Mouse (Mus musculus): ENCODE data around the gene Hspa1a. TPM values are rescaled to one million over a fixed set of nuclear protein-coding genes. Genes with fewer than 3 reads are reported as not detected.
A peak's percentile ranks its signal among the peaks of the same experiment; 100 is the strongest.

Gene Hspa1a
- total and polyA plus RNA-seq, 3 experiments: 0.18 TPM; not detected in 2

DNA sequence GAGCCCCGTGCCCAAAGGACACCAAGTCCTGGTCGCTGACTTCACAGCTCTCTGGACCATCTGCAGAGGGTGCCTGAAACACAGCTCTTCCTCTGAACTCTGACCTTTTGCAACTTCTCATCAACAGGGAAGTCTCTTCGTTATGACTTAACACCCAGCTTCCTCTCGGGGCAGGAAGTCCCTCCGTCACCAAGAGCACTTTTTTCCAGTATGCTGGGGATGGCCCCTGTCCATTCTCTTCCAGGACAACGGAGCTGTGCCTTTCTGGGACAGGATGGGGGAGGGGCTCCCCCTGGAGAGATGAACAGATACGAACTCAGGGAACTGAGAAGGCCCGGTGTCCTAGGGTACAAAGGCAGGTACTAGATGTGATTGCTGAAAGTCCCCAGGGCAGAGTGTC lies 37.1 kb downstream of the Hspa1a start:
- TF ChIP-seq POLR2AphosphoS5 (IDR thresholded peaks at IDR 0.05; ENCODE audit: insufficient replicate concordance, low read depth, low read length) (no peak), GATA2 (IDR thresholded peaks at IDR 0.05; ENCODE audit: borderline replicate concordance, low read depth, low read length) (no peak), GATA1 (IDR thresholded peaks at IDR 0.05; ENCODE audit: borderline replicate concordance, low read length) (no peak), TAL1 (conservative IDR thresholded peaks at IDR 0.05; ENCODE audit: low read depth, low read length) (no peak), CTCF (IDR thresholded peaks at IDR 0.05; ENCODE audit: low read depth, low read length) (no peak)
- Histone ChIP-seq H3K4me1 (ENCODE audit: insufficient read depth, low read depth, low read length) (peaks cover 28% of the 10 kb centered on the region), H3K9me3 (replicated peaks) (no peaks in the 10 kb centered on the region), H3K4me3 (ENCODE audit: low read depth, low read length) (no peak overlapping the region), H3K27me3 (ENCODE audit: insufficient read depth, low read length) (0 out of 2 replicates have a peak, but pooled peaks cover 2% of the 10 kb centered on the region), H3K36me3 (replicated peaks) (peaks cover 40% of the 10 kb centered on the region)
- ATAC-seq (ENCODE audit: extremely low read depth, insufficient number of reproducible peaks, low FRiP score, poor library complexity, severe bottlenecking) (no peak), DNase-seq (ENCODE audit: low spot score) (no peak)

- H3K9me3 ChIP-seq (replicated peaks): no peaks in the 10 kb centered on the region
- peak overlapping the region; percentile 9; the same call in 1 of the 2 replicates for H3K4me3 ChIP-seq (ENCODE audit: low read depth, low read length)
- H3K4me1 ChIP-seq (ENCODE audit: insufficient read depth, low read depth, low read length): peaks cover 24% of the 10 kb centered on the region
- ATAC-seq (ENCODE audit: extremely low read depth, insufficient number of reproducible peaks, low FRiP score, poor library complexity, severe bottlenecking): no peak
- no peak for DNase-seq (ENCODE audit: low spot score)
- no peaks in the 10 kb centered on the region for H3K27me3 ChIP-seq (ENCODE audit: insufficient read depth, low read length)
- no peak for TF ChIP-seq POLR2AphosphoS5 (IDR thresholded peaks at IDR 0.05; ENCODE audit: insufficient replicate concordance, low read depth, low read length)
- H3K36me3 ChIP-seq (replicated peaks): peaks cover 40% of the 10 kb centered on the region
Measured at GRCm38 (mm10) chr17:34934031-34934430, 37.9 kb downstream of the Hspa1a start.

DNA sequence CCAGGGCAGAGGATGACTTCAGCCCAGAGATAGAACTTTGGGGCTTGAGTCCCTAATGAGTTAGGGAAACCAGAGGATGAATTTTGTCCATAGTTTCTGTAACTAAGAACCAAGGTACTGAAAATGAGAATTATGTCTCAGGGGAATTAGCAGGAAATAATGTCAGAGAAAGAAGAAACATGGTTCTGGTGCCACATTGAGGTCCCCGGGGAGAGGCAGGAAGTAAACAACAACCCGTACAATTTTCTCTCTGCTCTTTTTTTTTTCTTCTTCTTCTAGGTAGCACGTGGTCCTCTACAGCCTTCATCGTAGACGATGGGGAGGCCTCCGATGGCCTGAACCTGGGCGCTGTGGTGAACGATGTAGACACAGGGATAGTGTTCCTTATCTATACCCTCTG lies 39.7 kb downstream of the Hspa1a start:
- Histone ChIP-seq H3K27me3 (ENCODE audit: insufficient read depth, low read length) (peaks cover 10% of the 10 kb centered on the region; the same call in 1 of the 2 replicates), H3K36me3 (replicated peaks) (peaks cover 38% of the 10 kb centered on the region), H3K9me3 (replicated peaks) (no peaks in the 10 kb centered on the region), H3K4me3 (ENCODE audit: low read depth, low read length) (no peak overlapping the region; the same call in 1 of the 2 replicates), H3K4me1 (ENCODE audit: insufficient read depth, low read depth, low read length) (peaks cover 24% of the 10 kb centered on the region)
- ATAC-seq (ENCODE audit: extremely low read depth, insufficient number of reproducible peaks, low FRiP score, poor library complexity, severe bottlenecking) (no peak), DNase-seq (ENCODE audit: low spot score) (no peak)
- no peak for TF ChIP-seq GATA2 (IDR thresholded peaks at IDR 0.05; ENCODE audit: borderline replicate concordance, low read depth, low read length)
- TF ChIP-seq CTCF (IDR thresholded peaks at IDR 0.05; ENCODE audit: low read depth, low read length): no peak
- TF ChIP-seq POLR2AphosphoS5 (IDR thresholded peaks at IDR 0.05; ENCODE audit: insufficient replicate concordance, low read depth, low read length): no peak
- TF ChIP-seq GATA1 (IDR thresholded peaks at IDR 0.05; ENCODE audit: borderline replicate concordance, low read length): no peak
- TF ChIP-seq TAL1 (conservative IDR thresholded peaks at IDR 0.05; ENCODE audit: low read depth, low read length): no peak

GRCm38 (mm10) chr17:34931735-34932098 lies 40.2 kb downstream of the Hspa1a start:
- Histone ChIP-seq H3K36me3 (replicated peaks) (peaks cover 38% of the 10 kb centered on the region), H3K9me3 (replicated peaks) (no peaks in the 10 kb centered on the region), H3K4me1 (ENCODE audit: insufficient read depth, low read depth, low read length) (peaks cover 26% of the 10 kb centered on the region), H3K27me3 (ENCODE audit: insufficient read depth, low read length) (peaks cover 10% of the 10 kb centered on the region; the same call in 1 of the 2 replicates), H3K4me3 (ENCODE audit: low read depth, low read length) (peak overlapping the region; percentile 94)
- no peak for DNase-seq (ENCODE audit: low spot score)
- ATAC-seq (ENCODE audit: extremely low read depth, insufficient number of reproducible peaks, low FRiP score, poor library complexity, severe bottlenecking): no peak
- no peak for TF ChIP-seq GATA1 (IDR thresholded peaks at IDR 0.05; ENCODE audit: borderline replicate concordance, low read length)
- no peak for TF ChIP-seq TAL1 (conservative IDR thresholded peaks at IDR 0.05; ENCODE audit: low read depth, low read length)
- no peak for TF ChIP-seq POLR2AphosphoS5 (IDR thresholded peaks at IDR 0.05; ENCODE audit: insufficient replicate concordance, low read depth, low read length)
- TF ChIP-seq GATA2 (IDR thresholded peaks at IDR 0.05; ENCODE audit: borderline replicate concordance, low read depth, low read length): no peak
- TF ChIP-seq CTCF (IDR thresholded peaks at IDR 0.05; ENCODE audit: low read depth, low read length): no peak

DNA sequence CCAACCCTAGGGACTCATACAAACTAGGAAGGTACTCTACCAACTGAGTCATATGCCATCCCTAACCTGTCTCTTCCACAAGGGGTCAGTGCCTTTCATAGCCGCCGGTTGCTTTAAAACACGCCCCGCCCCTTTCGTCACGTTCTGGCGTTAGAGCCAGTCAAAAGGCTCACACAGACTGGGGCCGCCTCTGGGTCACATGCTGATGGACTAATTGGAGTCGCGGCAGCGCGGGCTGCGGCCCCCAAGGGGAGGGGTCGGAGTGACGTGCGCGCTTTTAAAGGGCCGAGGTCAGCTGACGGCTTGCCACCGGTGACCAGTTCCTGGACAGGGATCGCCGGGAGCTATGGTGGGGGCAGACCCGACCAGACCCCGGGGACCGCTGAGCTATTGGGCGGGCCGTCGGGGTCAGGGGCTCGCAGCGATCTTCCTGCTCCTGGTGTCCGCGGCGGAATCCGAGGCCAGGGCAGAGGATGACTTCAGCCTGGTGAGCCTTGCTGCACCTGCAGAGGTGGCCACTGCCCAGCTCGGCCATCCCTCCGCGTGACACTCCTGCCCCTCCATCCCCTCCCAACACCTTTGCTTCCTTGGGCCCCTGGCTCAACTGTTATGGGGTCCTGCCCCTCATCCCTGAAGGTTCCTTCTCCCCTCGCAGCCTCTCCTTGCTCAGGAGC lies 40.8 kb downstream of the Hspa1a start, which contains the start of gene Neu1:
Gene Neu1, plus strand, starts transcription at position 193 of the 674 bp plus-strand sequence.
- H3K4me3 ChIP-seq (ENCODE audit: low read depth, low read length): peak within 1 kb of the TSS; percentile 94
- no peaks in the 10 kb centered on the region for H3K9me3 ChIP-seq (replicated peaks)
- TF ChIP-seq TAL1 (conservative IDR thresholded peaks at IDR 0.05; ENCODE audit: low read depth, low read length) (no peak), POLR2AphosphoS5 (IDR thresholded peaks at IDR 0.05; ENCODE audit: insufficient replicate concordance, low read depth, low read length) (no peak), CTCF (IDR thresholded peaks at IDR 0.05; ENCODE audit: low read depth, low read length) (no peak; the same call in 1 of the 2 replicates), GATA2 (IDR thresholded peaks at IDR 0.05; ENCODE audit: borderline replicate concordance, low read depth, low read length) (no peak), GATA1 (IDR thresholded peaks at IDR 0.05; ENCODE audit: borderline replicate concordance, low read length) (no peak)
- DNase-seq (ENCODE audit: low spot score) (peak; percentile 92), ATAC-seq (ENCODE audit: extremely low read depth, insufficient number of reproducible peaks, low FRiP score, poor library complexity, severe bottlenecking) (peak; percentile 92)
- H3K27me3 ChIP-seq (ENCODE audit: insufficient read depth, low read length): peaks cover 10% of the 10 kb centered on the region; the same call in 1 of the 2 replicates
- H3K36me3 ChIP-seq (replicated peaks): peaks cover 36% of the 10 kb centered on the region
- peaks cover 30% of the 10 kb centered on the region for H3K4me1 ChIP-seq (ENCODE audit: insufficient read depth, low read depth, low read length)

DNA sequence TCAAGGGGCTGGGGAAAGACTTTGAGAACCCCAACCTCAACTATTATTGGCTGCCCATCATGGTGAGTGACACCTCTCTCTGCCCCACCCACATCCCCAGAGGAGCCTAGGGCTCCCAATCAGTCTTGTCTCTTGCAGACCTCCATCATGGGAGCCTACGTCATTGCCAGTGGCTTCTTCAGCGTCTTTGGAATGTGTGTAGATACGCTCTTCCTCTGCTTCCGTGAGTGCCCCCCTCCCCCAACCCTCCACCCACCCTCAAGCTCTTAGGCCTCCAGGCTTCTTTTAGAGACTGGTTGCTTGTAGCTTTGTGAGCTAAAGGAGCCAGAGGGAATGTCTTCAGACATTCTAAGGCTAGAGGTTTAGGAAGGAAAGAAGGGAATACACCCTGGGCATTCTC lies 43.1 kb downstream of the Hspa1a start:
- DNase-seq (ENCODE audit: low spot score) (no peak), ATAC-seq (ENCODE audit: extremely low read depth, insufficient number of reproducible peaks, low FRiP score, poor library complexity, severe bottlenecking) (no peak)
- Histone ChIP-seq H3K4me3 (ENCODE audit: low read depth, low read length) (no peak overlapping the region), H3K27me3 (ENCODE audit: insufficient read depth, low read length) (peaks cover 16% of the 10 kb centered on the region), H3K4me1 (ENCODE audit: insufficient read depth, low read depth, low read length) (peaks cover 26% of the 10 kb centered on the region), H3K9me3 (replicated peaks) (no peaks in the 10 kb centered on the region), H3K36me3 (replicated peaks) (peaks cover 13% of the 10 kb centered on the region)
- TF ChIP-seq TAL1 (conservative IDR thresholded peaks at IDR 0.05; ENCODE audit: low read depth, low read length) (no peak), GATA2 (IDR thresholded peaks at IDR 0.05; ENCODE audit: borderline replicate concordance, low read depth, low read length) (no peak), POLR2AphosphoS5 (IDR thresholded peaks at IDR 0.05; ENCODE audit: insufficient replicate concordance, low read depth, low read length) (no peak), GATA1 (IDR thresholded peaks at IDR 0.05; ENCODE audit: borderline replicate concordance, low read length) (no peak), CTCF (IDR thresholded peaks at IDR 0.05; ENCODE audit: low read depth, low read length) (no peak)
